Mouse (Mus musculus): Measurements from ENCODE around the gene Gstt3. TPM values are rescaled to one million over a fixed set of nuclear protein-coding genes. Genes with fewer than 3 reads are reported as not detected.

Gene Gstt3
- 10 to 100 TPM in 1 of 3 experiments, 1 to 10 TPM in 2; 9.0 to 12.7 (median 9.3) TPM for polyA plus RNA-seq (2017; shearing (Covaris generic))

DNA sequence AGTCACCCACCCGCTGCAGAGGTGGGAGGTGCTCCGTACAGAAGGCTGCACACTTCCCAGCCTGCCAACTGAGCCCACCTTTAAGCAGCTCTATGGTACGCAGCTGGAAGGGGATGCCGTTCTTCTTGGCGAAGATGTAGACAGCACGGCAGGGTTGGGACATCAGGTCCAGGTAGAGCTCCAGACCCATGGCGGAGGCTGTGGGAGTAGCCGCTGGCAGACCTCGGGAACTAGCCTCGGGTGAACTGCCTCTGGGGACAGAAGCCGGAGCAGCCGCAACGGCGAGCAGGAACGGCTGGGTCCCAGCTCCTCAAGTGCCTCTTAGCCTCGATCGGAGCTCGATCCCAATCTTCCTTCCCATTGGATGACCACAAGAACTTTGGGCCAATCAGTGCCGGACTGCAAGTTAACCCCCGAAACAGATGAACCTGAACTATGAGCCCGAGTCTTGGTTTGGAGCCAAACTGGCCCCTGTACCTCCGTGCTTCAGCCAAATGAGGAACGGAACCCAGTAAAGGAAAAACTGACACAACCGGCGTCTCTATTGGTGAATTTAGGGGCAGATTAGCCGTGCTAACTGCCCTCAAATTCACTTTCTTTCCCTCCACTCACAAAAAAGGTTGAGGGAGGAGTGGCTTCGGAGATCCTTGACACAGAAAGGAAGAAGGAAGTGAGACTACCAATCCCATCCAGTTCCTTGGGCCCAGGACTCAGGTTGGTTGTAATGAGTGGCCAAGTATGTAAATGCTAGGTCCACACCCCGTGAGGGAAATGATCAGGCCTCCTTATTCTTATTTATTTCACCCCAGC, at the start of gene Gstt3, which contains the start of gene Gm20441:
TSS of gene Gstt3 (minus strand) at position 646 of the 810 bp plus-strand sequence.
TSS of gene Gm20441 (minus strand) at position 186 of the 810 bp plus-strand sequence.
- ATAC-seq = peak; percentile 55

GRCm38 (mm10) chr10:75830275-75830670, 49.1 kb upstream of the Gstt3 start:
- no peak for ATAC-seq

- no peak for ATAC-seq
Observed at GRCm38 (mm10) chr10:75829529-75830274, 48.5 kb upstream of the Gstt3 start.

GRCm38 (mm10) chr10:75828500-75828931, 47.3 kb upstream of the Gstt3 start:
- ATAC-seq = no peak

DNA sequence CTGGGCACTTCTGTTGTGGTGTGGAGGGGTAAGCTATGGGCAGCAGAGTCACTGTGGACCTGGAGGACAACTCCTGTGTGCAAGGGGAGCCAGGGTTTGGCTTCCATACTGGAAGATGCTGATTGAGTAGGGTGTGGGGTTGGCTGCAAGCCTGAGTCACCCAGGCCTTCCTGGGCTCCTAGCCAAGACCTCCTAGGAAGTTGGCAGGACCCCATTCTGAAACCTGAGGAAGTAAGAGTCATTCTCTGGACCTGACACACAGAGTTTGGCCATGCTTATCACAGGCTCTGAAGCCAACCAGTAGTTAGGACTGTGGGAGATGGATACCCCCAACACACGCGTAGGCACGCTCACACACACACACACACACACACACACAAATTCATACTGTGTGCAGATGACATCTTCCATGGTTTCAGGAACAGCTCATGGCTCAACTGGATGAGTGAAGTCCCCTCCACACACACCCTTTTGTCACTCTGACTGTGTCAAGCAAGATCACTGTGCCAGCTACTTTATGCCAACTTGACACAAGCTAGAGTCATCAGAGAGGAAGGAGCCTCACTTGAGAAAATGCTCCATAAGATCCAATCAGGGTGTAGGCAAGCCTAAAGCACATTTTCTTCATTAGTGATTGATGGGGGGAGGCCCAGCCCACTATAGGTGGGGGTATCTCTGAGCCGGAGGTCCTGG, 46.6 kb upstream of the Gstt3 start:
- no peak for ATAC-seq

DNA sequence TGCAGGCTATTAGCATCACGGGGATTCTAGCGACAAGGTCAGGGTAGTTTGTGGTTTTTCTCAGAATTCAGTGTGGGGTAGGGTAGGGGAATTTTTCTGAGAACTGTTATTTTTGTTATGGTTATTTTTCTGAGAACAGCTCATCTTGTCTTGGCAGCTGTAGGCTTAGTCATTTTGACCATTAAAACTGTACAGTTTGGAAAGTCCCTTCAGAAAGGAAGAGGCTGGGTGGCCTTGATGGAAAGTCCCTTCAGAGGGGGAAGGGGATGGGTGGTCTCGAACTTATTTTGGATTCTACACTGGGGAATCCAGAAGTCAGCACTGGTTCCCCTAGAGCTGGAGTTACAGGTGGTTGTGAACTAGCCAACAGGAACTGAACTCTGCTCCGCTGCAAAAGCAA, 43.3 kb upstream of the Gstt3 start:
- ATAC-seq = no peak

DNA sequence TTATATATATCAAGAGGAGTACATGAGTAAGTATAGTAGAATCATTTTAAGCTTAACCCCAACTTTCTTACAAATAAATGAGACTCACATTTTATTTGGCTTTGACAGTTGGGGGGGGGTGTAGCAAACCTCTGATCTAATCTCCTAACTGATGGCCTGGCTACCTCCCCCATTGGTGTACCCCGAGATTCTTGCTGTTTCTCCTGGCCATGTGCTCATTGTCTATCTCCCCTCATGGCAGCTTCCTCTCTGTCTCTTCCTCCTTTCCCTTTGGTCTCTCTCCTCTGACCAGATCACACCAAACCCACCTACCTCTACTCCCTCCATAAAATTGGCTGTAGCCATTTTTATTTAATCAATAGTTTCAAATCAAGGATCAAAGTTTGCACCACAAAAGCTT, 42.6 kb upstream of the Gstt3 start:
- ATAC-seq = no peak

- ATAC-seq = no peak
Observed at GRCm38 (mm10) chr10:75822443-75822842, 41.2 kb upstream of the Gstt3 start, which contains the start of gene Gstt4. Gene Gstt4 (minus strand): TSS chr10:75822543.

DNA sequence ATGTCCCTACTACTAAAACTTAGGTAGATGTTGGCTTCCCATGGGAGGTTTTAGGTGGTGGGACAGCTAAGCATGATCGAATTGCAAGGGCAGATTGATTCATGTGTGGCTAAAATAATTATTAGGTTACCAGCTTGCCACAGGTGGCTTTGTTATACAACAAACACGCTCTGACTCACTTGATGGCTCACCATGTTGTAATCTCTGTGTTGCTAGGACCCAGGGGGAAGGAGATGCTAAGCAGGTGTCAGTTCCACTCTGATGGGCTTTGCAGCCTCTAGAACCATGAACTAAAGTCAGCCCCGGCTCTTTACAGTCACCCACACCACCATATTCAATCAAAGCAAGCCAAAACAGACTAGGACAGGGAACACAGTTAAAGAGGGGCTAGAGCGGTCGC, 38.7 kb upstream of the Gstt3 start:
- ATAC-seq = no peak

- no peak for ATAC-seq
Observed at GRCm38 (mm10) chr10:75818641-75819040, 37.4 kb upstream of the Gstt3 start.

DNA sequence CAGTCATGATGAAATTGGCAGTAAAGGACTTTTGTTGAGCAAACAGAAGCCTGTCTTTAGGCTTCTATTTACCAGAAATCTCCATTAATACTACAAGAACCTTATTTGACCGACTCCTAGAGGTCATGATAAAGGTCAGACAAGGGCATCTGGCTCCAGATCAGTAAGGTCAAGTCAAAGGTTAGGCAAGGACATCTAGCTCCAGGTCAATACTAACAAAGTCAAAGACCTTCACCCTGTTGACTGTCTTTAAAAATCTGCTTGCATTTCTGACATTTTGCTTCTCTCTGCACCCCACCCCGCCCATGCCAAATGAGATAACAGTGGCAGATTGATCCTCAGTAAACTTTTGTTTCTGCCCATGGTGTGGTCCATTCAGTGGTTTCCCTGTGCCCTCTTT, 23.0 kb upstream of the Gstt3 start:
- no peak for ATAC-seq

- ATAC-seq = peak; percentile 37
Observed at GRCm38 (mm10) chr10:75798176-75798696, 17.0 kb upstream of the Gstt3 start, which contains the start of gene Gstt1. Gene Gstt1 (minus strand): TSS chr10:75798584.

DNA sequence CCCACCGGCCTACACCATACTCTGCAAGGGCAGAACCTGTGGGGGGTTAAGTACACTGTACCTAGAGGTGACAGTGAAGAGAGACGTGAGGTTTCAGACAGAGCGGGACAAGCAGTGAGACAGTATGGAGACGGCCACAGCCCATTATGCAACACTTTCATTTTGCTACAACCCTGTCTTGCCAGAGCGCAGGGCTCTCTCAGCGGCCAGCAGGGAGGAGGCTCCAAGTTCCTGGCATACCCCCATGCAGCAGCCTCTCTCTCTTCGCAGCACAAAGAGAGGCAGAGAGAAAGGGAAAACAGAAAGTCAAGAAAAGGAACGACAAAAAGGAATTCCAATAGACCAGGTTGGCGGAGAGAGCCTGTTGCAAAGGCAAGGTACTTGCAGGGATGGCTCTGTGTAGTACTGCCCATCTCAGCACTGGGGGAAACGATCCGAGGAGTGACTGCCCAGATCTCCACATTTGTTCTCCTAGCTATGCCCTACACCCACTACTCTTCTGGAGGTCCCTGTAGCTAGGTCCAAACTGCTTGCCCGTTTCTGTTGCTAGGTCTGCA, 16.5 kb upstream of the Gstt3 start:
- ATAC-seq = peak; percentile 70

DNA sequence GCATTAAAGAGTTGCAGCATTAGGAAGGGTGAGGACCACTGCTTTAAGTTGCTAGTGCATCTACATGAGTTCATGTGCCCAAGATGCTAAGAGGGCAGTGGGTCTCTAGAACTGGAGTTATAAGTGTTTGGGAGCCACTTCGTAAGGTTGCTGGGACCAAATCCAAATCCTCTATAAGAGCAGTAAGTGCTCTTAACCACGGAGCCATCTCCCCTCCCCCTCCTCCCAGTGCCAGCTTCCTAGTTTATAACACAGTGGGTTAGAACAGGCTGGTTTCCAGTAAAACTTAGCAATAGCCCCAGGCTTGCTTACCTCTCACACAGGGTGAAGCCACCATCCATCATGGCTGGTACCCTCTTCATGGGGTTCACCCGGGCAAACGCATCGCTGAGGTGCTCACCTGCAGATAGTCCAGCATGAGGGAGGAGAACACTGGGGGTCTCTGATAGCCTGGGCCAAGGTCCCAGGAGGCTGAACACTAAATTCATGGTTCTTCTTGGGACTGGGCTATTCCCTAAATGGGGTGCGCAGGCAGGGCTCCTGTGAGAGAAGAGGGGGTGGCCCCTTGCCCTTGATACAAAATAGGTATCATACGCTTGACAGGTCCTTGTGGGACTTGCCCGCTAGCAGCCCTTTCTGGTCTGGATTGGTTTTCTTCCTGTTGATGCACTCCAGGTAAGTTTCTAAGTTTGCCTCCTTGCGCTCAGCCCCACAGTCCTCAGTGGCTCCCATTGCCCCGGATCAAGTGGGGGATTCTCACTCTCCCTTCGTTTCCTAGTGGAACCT, 15.7 kb upstream of the Gstt3 start:
- no peak for ATAC-seq

GRCm38 (mm10) chr10:75794880-75795279, 13.7 kb upstream of the Gstt3 start:
- no peak for ATAC-seq

DNA sequence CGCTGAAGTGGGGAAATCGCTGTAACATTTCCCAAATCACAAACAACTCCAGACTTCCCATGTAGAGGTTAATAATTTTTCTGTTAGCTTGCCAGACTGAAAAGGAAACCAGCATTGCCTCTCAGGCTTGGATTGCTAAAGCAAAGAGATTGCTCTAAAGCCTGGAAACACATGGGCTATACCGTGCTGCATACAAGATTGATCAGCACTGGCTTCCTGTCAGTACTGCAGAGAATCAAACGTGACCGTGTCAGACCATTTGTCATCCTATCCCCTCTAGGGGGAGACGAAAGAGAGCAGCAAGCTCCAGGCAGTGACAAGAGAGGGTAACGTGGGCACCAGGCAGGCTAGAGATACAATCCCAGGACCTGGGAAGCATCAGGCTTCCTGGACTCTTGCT, 9.6 kb upstream of the Gstt3 start:
- no peak for ATAC-seq

- ATAC-seq = no peak
Observed at GRCm38 (mm10) chr10:75789841-75790240, 8.6 kb upstream of the Gstt3 start.

DNA sequence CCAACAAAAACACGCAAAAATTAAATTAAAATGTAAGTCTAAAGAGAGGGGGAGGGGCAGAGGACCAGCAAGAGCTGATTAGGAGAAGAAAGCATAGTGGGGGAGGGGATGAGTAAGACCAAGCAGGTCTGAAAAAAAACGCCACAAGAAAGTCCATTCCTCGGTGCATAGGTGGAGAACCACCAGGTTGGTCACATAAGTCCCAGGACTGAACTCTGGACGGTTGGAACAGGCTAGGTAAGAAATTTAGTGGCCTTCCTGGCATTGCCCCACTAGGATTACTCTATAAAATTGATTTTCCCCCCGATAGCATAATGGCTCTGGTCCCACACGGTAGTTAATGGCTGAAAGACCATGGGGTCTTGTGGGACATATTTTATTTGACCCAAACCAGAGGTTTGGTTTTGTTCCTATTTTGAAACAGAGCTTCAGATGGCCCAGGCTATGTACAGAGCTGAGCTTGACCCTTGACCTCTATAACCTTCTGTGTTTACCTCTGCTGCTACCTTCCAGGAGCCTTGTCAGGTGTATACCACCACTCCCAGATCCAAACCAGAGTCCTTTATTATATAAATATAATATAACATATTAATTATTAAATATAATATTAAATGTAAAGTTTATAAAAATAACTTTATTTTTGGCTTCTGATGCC, 8.0 kb upstream of the Gstt3 start:
- no peak for ATAC-seq

DNA sequence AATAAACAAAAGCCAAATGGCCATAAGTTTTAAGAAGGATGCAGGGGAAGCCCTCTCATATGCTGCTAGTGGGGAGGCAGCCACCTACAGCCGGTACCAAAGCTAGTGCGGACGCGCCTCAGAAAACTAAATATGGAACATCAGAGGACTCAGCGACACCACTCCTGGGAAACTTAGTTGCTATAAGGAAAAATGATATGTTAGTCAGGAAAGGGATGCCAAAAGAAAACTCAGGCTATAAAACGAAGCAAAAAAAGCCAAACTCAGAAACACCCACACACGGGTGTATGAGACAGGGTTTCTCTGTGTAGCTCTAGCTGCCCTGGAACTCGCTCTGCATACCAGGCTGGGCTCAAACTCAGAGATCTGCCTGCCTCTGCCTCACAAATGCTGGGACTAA, 7.1 kb upstream of the Gstt3 start:
- no peak for ATAC-seq

GRCm38 (mm10) chr10:75785442-75785841, 4.2 kb upstream of the Gstt3 start:
- ATAC-seq = no peak

All from inflammation-experienced regulatory T-cells, adult 6 months (primary cell).